Mouse (Mus musculus) CH12.LX (cell line): Measurements from ENCODE around the gene Drg1. TPM values are rescaled to one million over a fixed set of nuclear protein-coding genes. Genes with fewer than 3 reads are reported as not detected.

Source experiments
- DNase-seq: peaks from one replicate; pipeline ENCODE4 v3.0.0-alpha.2; 2013; ENCODE audit errors: extremely low read depth
- H3K27ac ChIP-seq: 2 replicates; pipeline ENCODE4 v1.5.1; 2012; ENCODE audit warnings: low read depth, mild to moderate bottlenecking, control low read depth, moderate library complexity; ENCODE audit not compliant: insufficient read depth
- H3K27me3 ChIP-seq: replicated peaks from 2 replicates; pipeline ENCODE3; 2012; ENCODE audit warnings: inconsistent platforms
- H3K36me3 ChIP-seq, 2 experiments: replicated peaks in 1 of 2; 2 replicates each; pipeline versions ENCODE3 to v1.6.1; 2012; ENCODE audit warnings: inconsistent platforms in 1 of 2, low read length in 1 of 2, mild to moderate bottlenecking in 1 of 2, mixed read lengths in 1 of 2, moderate library complexity in 1 of 2; ENCODE audit not compliant: control insufficient read depth in 1 of 2, insufficient read depth in 1 of 2
- H3K4me1 ChIP-seq, 2 experiments: 2 replicates each; pipeline ENCODE4 v1.6.1; 2012; ENCODE audit warnings: inconsistent platforms in 1 of 2, moderate library complexity in 1 of 2; ENCODE audit not compliant: insufficient read depth in 2 of 2, control insufficient read depth in 1 of 2
- H3K4me2 ChIP-seq: 2 replicates; pipeline ENCODE4 v1.6.1; 2012; ENCODE audit warnings: low read depth, mild to moderate bottlenecking, control low read depth; ENCODE audit not compliant: poor library complexity, insufficient read depth, severe bottlenecking
- H3K4me3 ChIP-seq, 3 experiments: fragments of 150-350 bp in 1 of 3; sonication (generic) in 1 of 3; replicated peaks in 1 of 3; 2 replicates each; pipeline versions ENCODE3 to v1.5.1; 2011 to 2012; ENCODE audit warnings: low read depth in 2 of 3, low read length in 2 of 3, mild to moderate bottlenecking in 2 of 3, moderate library complexity in 2 of 3, control low read depth in 1 of 3, improper control_type of control experiment in 1 of 3, inconsistent platforms in 1 of 3, mixed read lengths in 1 of 3; ENCODE audit not compliant: poor library complexity in 1 of 3
- H3K79me2 ChIP-seq: replicated peaks from 2 replicates; pipeline ENCODE4 v1.6.1; 2012; ENCODE audit warnings: mild to moderate bottlenecking, moderate library complexity; ENCODE audit not compliant: control insufficient read depth, poor library complexity, insufficient read depth, severe bottlenecking; ENCODE audit errors: extremely low read depth
- H3K9ac ChIP-seq: 2 replicates; pipeline ENCODE4 v1.6.1; 2012; ENCODE audit warnings: low read depth, mild to moderate bottlenecking, control low read depth, moderate library complexity; ENCODE audit not compliant: insufficient read depth
- H3K9me3 ChIP-seq: replicated peaks from 2 replicates; pipeline ENCODE3; 2012; ENCODE audit warnings: low read length, inconsistent platforms, mixed read lengths
- BHLHE40 ChIP-seq: IDR thresholded peaks from 2 replicates; pipeline ENCODE4 v1.6.1; 2011; ENCODE audit warnings: mild to moderate bottlenecking, low read depth, low read length, improper control_type of control experiment
- CHD1 ChIP-seq: IDR thresholded peaks from 2 replicates; pipeline ENCODE4 v1.6.1; 2012; ENCODE audit warnings: low read depth, low read length, improper control_type of control experiment, inconsistent platforms
- CHD2 ChIP-seq: IDR thresholded peaks from 2 replicates; pipeline ENCODE4 v1.6.1; 2011; ENCODE audit warnings: low read length, improper control_type of control experiment
- CTCF ChIP-seq, 2 experiments: IDR thresholded peaks in 1 of 2; conservative IDR thresholded peaks in 1 of 2; 2 replicates each; pipeline ENCODE4 v1.5.1; 2011 to 2012; ENCODE audit warnings: low read depth in 2 of 2, low read length in 2 of 2, improper control_type of control experiment in 1 of 2, inconsistent platforms in 1 of 2, mild to moderate bottlenecking in 1 of 2, moderate library complexity in 1 of 2
- E2F4 ChIP-seq: IDR thresholded peaks from 2 replicates; pipeline ENCODE4 v1.6.1; 2011; ENCODE audit warnings: low read depth, low read length, improper control_type of control experiment; ENCODE audit not compliant: insufficient replicate concordance
- ELF1 ChIP-seq: IDR thresholded peaks from 2 replicates; pipeline ENCODE4 v1.6.1; 2014; ENCODE audit warnings: low read depth, mild to moderate bottlenecking, inconsistent platforms, low read length, improper control_type of control experiment
- EP300 ChIP-seq: IDR thresholded peaks from 2 replicates; pipeline ENCODE4 v1.6.1; 2011; ENCODE audit warnings: low read length, improper control_type of control experiment
- ETS1 ChIP-seq: conservative IDR thresholded peaks from 2 replicates; pipeline ENCODE4 v1.6.1; 2012; ENCODE audit warnings: low read depth, mild to moderate bottlenecking, inconsistent platforms, low read length, improper control_type of control experiment, moderate library complexity
- GABPA ChIP-seq: IDR thresholded peaks from 2 replicates; pipeline ENCODE4 v1.6.1; 2012; ENCODE audit warnings: low read depth, low read length, improper control_type of control experiment, inconsistent platforms; ENCODE audit not compliant: insufficient replicate concordance
- HCFC1 ChIP-seq: IDR thresholded peaks from 2 replicates; pipeline ENCODE4 v1.6.1; 2012; ENCODE audit warnings: low read depth, mild to moderate bottlenecking, inconsistent platforms, low read length, improper control_type of control experiment
- IRF4 ChIP-seq: IDR thresholded peaks from 2 replicates; pipeline ENCODE4 v1.6.1; 2014; ENCODE audit warnings: low read depth, mild to moderate bottlenecking, inconsistent platforms, low read length, improper control_type of control experiment
- JUN ChIP-seq: IDR thresholded peaks from 2 replicates; pipeline ENCODE4 v1.6.1; 2011; ENCODE audit warnings: low read depth, mild to moderate bottlenecking, low read length, improper control_type of control experiment, moderate library complexity; ENCODE audit not compliant: insufficient read depth
- JUND ChIP-seq: conservative IDR thresholded peaks from 2 replicates; pipeline ENCODE4 v1.6.1; 2011; ENCODE audit warnings: low read depth, low read length, improper control_type of control experiment
- KAT2A ChIP-seq: IDR thresholded peaks from 2 replicates; pipeline ENCODE4 v1.6.1; 2012; ENCODE audit warnings: low read length, improper control_type of control experiment, inconsistent platforms; ENCODE audit not compliant: insufficient replicate concordance
- MAFK ChIP-seq: IDR thresholded peaks from 2 replicates; pipeline ENCODE4 v1.6.1; 2011; ENCODE audit warnings: low read length, improper control_type of control experiment; ENCODE audit not compliant: insufficient replicate concordance
- MAX ChIP-seq: IDR thresholded peaks from 2 replicates; pipeline ENCODE4 v1.6.1; 2011; ENCODE audit warnings: low read length, improper control_type of control experiment
- MAZ ChIP-seq: IDR thresholded peaks from 2 replicates; pipeline ENCODE4 v1.6.1; 2012; ENCODE audit warnings: low read depth, mild to moderate bottlenecking, inconsistent platforms, low read length, improper control_type of control experiment, moderate library complexity
- MEF2A ChIP-seq: IDR thresholded peaks from 2 replicates; pipeline ENCODE4 v1.6.1; 2014; ENCODE audit warnings: low read depth, mild to moderate bottlenecking, inconsistent platforms, low read length, improper control_type of control experiment, borderline replicate concordance
- MXI1 ChIP-seq: IDR thresholded peaks from 2 replicates; pipeline ENCODE4 v1.6.1; 2011; ENCODE audit warnings: mild to moderate bottlenecking, low read depth, low read length, improper control_type of control experiment
- MYC ChIP-seq: IDR thresholded peaks from 2 replicates; pipeline ENCODE4 v1.6.1; 2011; ENCODE audit warnings: low read depth, mild to moderate bottlenecking, improper control_type of control experiment, low read length
- NELFE ChIP-seq: IDR thresholded peaks from 2 replicates; pipeline ENCODE4 v1.6.1; 2011; ENCODE audit warnings: low read depth, low read length, improper control_type of control experiment
- NRF1 ChIP-seq: IDR thresholded peaks from 2 replicates; pipeline ENCODE4 v1.6.1; 2014; ENCODE audit warnings: low read depth, mild to moderate bottlenecking, inconsistent platforms, low read length, improper control_type of control experiment, moderate library complexity
- PAX5 ChIP-seq: IDR thresholded peaks from 2 replicates; pipeline ENCODE4 v1.6.1; 2012; ENCODE audit warnings: low read length, inconsistent platforms, mixed read lengths
- POLR2A ChIP-seq: IDR thresholded peaks from 2 replicates; pipeline ENCODE4 v1.6.1; 2011; ENCODE audit warnings: low read depth, mild to moderate bottlenecking, improper control_type of control experiment, low read length
- POLR2AphosphoS2 ChIP-seq: IDR thresholded peaks from 2 replicates; pipeline ENCODE4 v1.6.1; 2011; ENCODE audit warnings: low read depth, low read length, improper control_type of control experiment
- RAD21 ChIP-seq: IDR thresholded peaks from 2 replicates; pipeline ENCODE4 v1.6.1; 2011; ENCODE audit warnings: low read depth, mild to moderate bottlenecking, low read length, improper control_type of control experiment, moderate library complexity
- RCOR1 ChIP-seq: conservative IDR thresholded peaks from 2 replicates; pipeline ENCODE4 v1.6.1; 2012; ENCODE audit warnings: low read depth, mild to moderate bottlenecking, inconsistent platforms, low read length, improper control_type of control experiment
- SIN3A ChIP-seq: IDR thresholded peaks from 2 replicates; pipeline ENCODE4 v1.6.1; 2012; ENCODE audit warnings: low read length, improper control_type of control experiment, inconsistent platforms
- SMC3 ChIP-seq: IDR thresholded peaks from 2 replicates; pipeline ENCODE4 v1.6.1; 2011; ENCODE audit warnings: low read depth, low read length, improper control_type of control experiment
- TBP ChIP-seq: conservative IDR thresholded peaks from 2 replicates; pipeline ENCODE4 v1.6.1; 2011; ENCODE audit warnings: low read depth, low read length, improper control_type of control experiment
- TCF12 ChIP-seq: IDR thresholded peaks from 2 replicates; pipeline ENCODE4 v1.6.1; 2014; ENCODE audit warnings: low read depth, mild to moderate bottlenecking, inconsistent platforms, low read length, improper control_type of control experiment
- UBTF ChIP-seq: IDR thresholded peaks from 2 replicates; pipeline ENCODE4 v1.6.1; 2012; ENCODE audit warnings: low read depth, mild to moderate bottlenecking, inconsistent platforms, low read length, improper control_type of control experiment, moderate library complexity
- USF1 ChIP-seq: IDR thresholded peaks from 2 replicates; pipeline ENCODE4 v1.6.1; 2014; ENCODE audit warnings: low read depth, mild to moderate bottlenecking, inconsistent platforms, low read length, improper control_type of control experiment
- USF2 ChIP-seq: conservative IDR thresholded peaks from 2 replicates; pipeline ENCODE4 v1.6.1; 2011; ENCODE audit warnings: low read depth, low read length, improper control_type of control experiment
- ZC3H11A ChIP-seq: IDR thresholded peaks from 2 replicates; pipeline ENCODE4 v1.6.1; 2012; ENCODE audit warnings: low read depth, mild to moderate bottlenecking, inconsistent platforms, low read length, improper control_type of control experiment
- ZKSCAN1 ChIP-seq: IDR thresholded peaks from 2 replicates; pipeline ENCODE4 v1.6.1; 2012; ENCODE audit warnings: low read depth, inconsistent platforms, low read length, improper control_type of control experiment, borderline replicate concordance
- ZMIZ1 ChIP-seq: IDR thresholded peaks from 2 replicates; pipeline ENCODE4 v1.6.1; 2012; ENCODE audit warnings: low read depth, mild to moderate bottlenecking, inconsistent platforms, low read length, improper control_type of control experiment
- ZNF384 ChIP-seq: IDR thresholded peaks from 2 replicates; pipeline ENCODE4 v1.6.1; 2012; ENCODE audit warnings: low read depth, low read length, improper control_type of control experiment, inconsistent platforms
- dilution Hi-C: fragments of 300-500 bp; cut with MboI; formaldehyde crosslinking; loops from 2 replicates; pipeline ENCODE4 v1.14.3; 2020; ENCODE audit warnings: low sequenced_read_pairs; ENCODE audit not compliant: extremely low pct_unique_long_range_greater_than_20kb, extremely low pct_ligation_motif_present
- in situ Hi-C: fragments of 300-500 bp; cut with MboI; formaldehyde crosslinking; loops from 3 replicates; pipeline ENCODE4 v1.14.3; 2019; ENCODE audit warnings: low sequenced_read_pairs, low pct_ligation_motif_present, low pct_unique_long_range_greater_than_20kb, mixed read lengths
- polyA plus RNA-seq: library from polyadenylated mRNA; unstranded; fragments of >175 nt; gene quantifications from 2 replicates; pipeline ENCODE4 v1.2.1, GENCODE M21; 2012; ENCODE audit warnings: low read depth; ENCODE audit not compliant: insufficient read length
- total RNA-seq, 2 experiments: library from RNA; depleted of rRNA; stranded (reverse); fragments of 300-350 nt in 1 of 2; fragments of >200 nt in 1 of 2; gene quantifications; 2 replicates each; pipeline ENCODE4 v1.2.3; 2012 to 2014

Gene Drg1
- total RNA-seq (2012; rRNA removed) (158 and 189 TPM in 2 replicates), total RNA-seq (2014; rRNA removed) (439 and 480 TPM in 2 replicates), polyA plus RNA-seq (249 and 267 TPM in 2 replicates)

GRCm38 (mm10) chr11:3266079-3266685 is at the start of gene Drg1:
Drg1 (minus strand) TSS chr11:3266415.
- H3K9ac ChIP-seq = peak within 1 kb of the TSS; percentile 87
- H3K4me3 ChIP-seq = peak within 1 kb of the TSS; percentile 81 to 96 (median 92)
- peaks cover 37% of the 10 kb centered on the region for H3K79me2 ChIP-seq
- dilution Hi-C loops (no loop called here), in situ Hi-C loops (no loop called here)
- peaks cover 0 to 33% of the 10 kb centered on the region in 2 experiments; a peak in 2 of 4 replicates for H3K4me1 ChIP-seq
- H3K27me3 ChIP-seq = peaks cover 3% of the 10 kb centered on the region
- peaks cover 17 to 34% of the 10 kb centered on the region in 2 experiments for H3K36me3 ChIP-seq
- peak; percentile 96 for DNase-seq
- peak; percentile 90 for TF ChIP-seq ELF1
- peak; percentile 88 for TF ChIP-seq KAT2A
- peak; percentile 61; the same call in 1 of the 2 replicates for TF ChIP-seq UBTF
- no peak for TF ChIP-seq ZC3H11A
- TF ChIP-seq NELFE = peak; percentile 99
- peak; percentile 99 for TF ChIP-seq POLR2A
- peak; percentile 97 for TF ChIP-seq NRF1
- TF ChIP-seq TCF12 = peak; percentile 98
- peak; percentile 78 for TF ChIP-seq BHLHE40
- TF ChIP-seq ETS1 = 0 out of 2 replicates have a peak, but pooled peaks have one; percentile 20
- TF ChIP-seq MXI1 = peak; percentile 89
- no peak; the same call in 1 of the 2 replicates for TF ChIP-seq GABPA
- no peak; the same call in 1 of the 2 replicates for TF ChIP-seq MYC
- TF ChIP-seq MAZ = peak; percentile 74
- no peak for TF ChIP-seq USF1
- TF ChIP-seq CHD2 = peak; percentile 99
- no peak for TF ChIP-seq PAX5
- peak; percentile 86 for TF ChIP-seq HCFC1
- TF ChIP-seq MAX = peak; percentile 82
- no peak for TF ChIP-seq RAD21
- TF ChIP-seq MEF2A = peak; percentile 67
- TF ChIP-seq CHD1 = peak; percentile 81; the same call in 1 of the 2 replicates
- TF ChIP-seq SMC3 = no peak; the same call in 1 of the 2 replicates
- peak; percentile 85 for TF ChIP-seq TBP
- no peak for TF ChIP-seq USF2
- TF ChIP-seq MAFK = no peak
- no peak for TF ChIP-seq ZNF384
- no peak for TF ChIP-seq CTCF (conservative IDR thresholded peaks at IDR 0.05 in 1 of 2, IDR thresholded peaks at IDR 0.05 in 1 of 2; ENCODE audit: low read depth in 2 of 2, low read length in 2 of 2)
- 0 out of 2 replicates have a peak, but pooled peaks have one; percentile 82 for TF ChIP-seq E2F4
- TF ChIP-seq EP300 = no peak
- TF ChIP-seq RCOR1 = peak; percentile 79; the same call in 1 of the 2 replicates
- TF ChIP-seq ZMIZ1 = peak; percentile 97
- no peak for TF ChIP-seq JUND
- no peak for TF ChIP-seq JUN
- peak; percentile 97 for TF ChIP-seq POLR2AphosphoS2
- TF ChIP-seq IRF4 = peak; percentile 76
- TF ChIP-seq ZKSCAN1 = no peak
- TF ChIP-seq SIN3A = peak; percentile 93
- H3K27ac ChIP-seq = peak within 1 kb of the TSS; percentile 21
- no peaks in the 10 kb centered on the region for H3K9me3 ChIP-seq
- peak within 1 kb of the TSS; percentile 99 for H3K4me2 ChIP-seq
